Mouse (Mus musculus) ES-E14 (cell line): ENCODE results near the gene Plppr5.

Source experiments
- CHD2 ChIP-seq: IDR thresholded peaks from 2 replicates; pipeline ENCODE4 v1.6.1; 2014; ENCODE audit warnings: mild to moderate bottlenecking, low read depth, low read length, inconsistent platforms
- MAFK ChIP-seq: IDR thresholded peaks from 2 replicates; pipeline ENCODE4 v1.6.1; 2014; ENCODE audit warnings: mild to moderate bottlenecking, low read depth, low read length, inconsistent platforms; ENCODE audit not compliant: insufficient read depth
- ZC3H11A ChIP-seq: IDR thresholded peaks from 2 replicates; pipeline ENCODE4 v1.6.1; 2012; ENCODE audit warnings: low read depth, mild to moderate bottlenecking, inconsistent platforms, low read length, borderline replicate concordance
- ZNF384 ChIP-seq: IDR thresholded peaks from 2 replicates; pipeline ENCODE4 v1.6.1; 2012; ENCODE audit warnings: low read depth, low read length, inconsistent platforms

GRCm38 (mm10) chr3:117582628-117583027 lies 8.0 kb downstream of the Plppr5 start:
- TF ChIP-seq ZC3H11A (no peak), ZNF384 (no peak), CHD2 (no peak), MAFK (no peak)
